Mouse (Mus musculus) heart, embryonic 16.5 days (tissue): ENCODE measurements around the gene Ubqln2. TPM values are rescaled to one million over a fixed set of nuclear protein-coding genes. Genes with fewer than 3 reads are reported as not detected.

ENCODE experiments used
- ATAC-seq: fragments of 200-750 bp; cut with Nextera tagmentation; replicated peaks from 2 replicates; pipeline ENCODE4 v1.8.0; 2017; ENCODE audit warnings: moderate number of reproducible peaks; ENCODE audit not compliant: insufficient read depth, low FRiP score; ENCODE audit errors: extremely low read depth
- H3K27ac ChIP-seq: fragments of 300-500 bp; sonication (generic); 2 replicates; pipeline ENCODE4 v1.5.1; 2014; ENCODE audit warnings: mild to moderate bottlenecking, low read length, control low read depth, moderate library complexity
- H3K27me3 ChIP-seq: fragments of 300-500 bp; sonication (generic); 2 replicates; pipeline ENCODE4 v1.6.1; 2014; ENCODE audit warnings: low read length, mixed read lengths; ENCODE audit not compliant: control insufficient read depth, insufficient read depth
- H3K36me3 ChIP-seq: fragments of 300-500 bp; sonication (generic); 2 replicates; pipeline ENCODE4 v1.6.1; 2014; ENCODE audit not compliant: control insufficient read depth, insufficient read depth
- H3K4me1 ChIP-seq: fragments of 300-500 bp; sonication (generic); 2 replicates; pipeline ENCODE4 v1.6.1; 2014; ENCODE audit warnings: low read length, mixed read lengths; ENCODE audit not compliant: control insufficient read depth, insufficient read depth
- H3K4me2 ChIP-seq: fragments of 300-500 bp; sonication (generic); 2 replicates; pipeline ENCODE4 v1.6.1; 2014; ENCODE audit warnings: low read depth, mild to moderate bottlenecking, control low read depth, low read length
- H3K4me3 ChIP-seq: fragments of 300-500 bp; sonication (generic); 2 replicates; pipeline ENCODE4 v1.5.1; 2014; ENCODE audit warnings: mild to moderate bottlenecking, control low read depth, low read length
- H3K9ac ChIP-seq: fragments of 300-500 bp; sonication (generic); 2 replicates; pipeline ENCODE4 v1.6.1; 2014; ENCODE audit warnings: low read length, control low read depth
- H3K9me3 ChIP-seq: fragments of 300-500 bp; sonication (generic); replicated peaks from 2 replicates; pipeline ENCODE4 v1.6.1; 2016; ENCODE audit warnings: low read length; ENCODE audit not compliant: control insufficient read depth
- WGBS: fragments of 180-500 bp; shearing (Covaris S2); extraction: QIAGEN DNeasy Blood & Tissue Kit; methylation state at CpG from one replicate; pipeline ENCODE4 v1.1.7; 2014; 5-methylcytosine and 5-hydroxymethylcytosine counted together
- polyA plus RNA-seq: library from polyadenylated mRNA; unstranded; fragments of >200 nt; fragmentation: Nextera tagmentation; extraction: Ambion mirVana; gene quantifications from 2 replicates; pipeline ENCODE4 v1.2.1, GENCODE M21; 2015

Ubqln2 gene
- polyA plus RNA-seq, 1 experiment from 2014 or later, result 8.7 TPM

DNA sequence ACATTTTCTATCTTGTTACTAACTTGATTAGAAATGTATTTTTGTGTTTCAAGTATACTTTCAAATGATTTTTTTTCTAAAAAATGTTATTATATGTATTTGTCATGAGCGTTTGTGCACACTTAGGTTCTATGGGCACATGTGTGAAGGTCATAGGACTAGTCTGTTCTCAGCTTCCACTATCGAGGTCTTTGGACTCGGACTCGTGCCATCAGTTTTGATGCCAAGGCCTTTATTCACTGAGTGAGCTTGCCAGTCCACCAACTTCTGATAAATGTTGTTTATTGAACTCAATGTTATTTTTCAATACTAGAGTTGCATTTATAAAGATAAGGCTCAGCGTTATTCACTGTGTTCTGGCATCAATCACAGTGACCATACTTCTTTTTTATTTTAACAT, 17.5 kb downstream of the Ubqln2 start:
- Histone ChIP-seq H3K36me3 (no peaks in the 10 kb centered on the region), H3K27ac (no peak overlapping the region), H3K27me3 (no peaks in the 10 kb centered on the region), H3K4me2 (no peak overlapping the region), H3K9me3 (no peaks in the 10 kb centered on the region), H3K4me3 (no peak overlapping the region), H3K4me1 (no peaks in the 10 kb centered on the region), H3K9ac (no peak overlapping the region)
- 76% methylated on average over 5 of the region's 5 CpGs for WGBS
- ATAC-seq, result no peak

DNA sequence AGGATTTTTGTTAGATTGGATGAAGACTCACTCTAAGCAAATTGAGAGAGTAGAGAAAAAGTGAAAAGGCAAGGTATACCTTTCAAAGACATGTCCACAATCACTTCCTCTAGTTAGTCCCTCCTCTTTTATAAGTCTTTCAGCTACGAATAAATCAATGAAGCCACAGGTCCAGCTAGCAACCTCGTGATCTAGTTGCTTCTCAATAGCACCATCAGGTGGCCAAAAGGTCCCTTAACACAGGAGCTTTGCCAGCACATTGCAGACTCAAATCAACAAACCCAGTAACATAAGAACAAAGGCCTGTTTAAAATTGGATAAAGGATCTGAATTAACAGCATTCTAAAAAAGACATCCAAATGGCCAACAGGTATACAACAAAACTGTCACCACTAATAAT, 30.4 kb downstream of the Ubqln2 start:
- 15% methylated on average over 2 of the region's 2 CpGs for WGBS
- no peak overlapping the region for H3K4me2 ChIP-seq
- H3K27ac ChIP-seq, result no peak overlapping the region
- H3K4me1 ChIP-seq, result no peaks in the 10 kb centered on the region
- H3K9me3 ChIP-seq, result no peaks in the 10 kb centered on the region
- ATAC-seq, result no peak
- no peaks in the 10 kb centered on the region for H3K36me3 ChIP-seq
- H3K4me3 ChIP-seq, result no peak overlapping the region
- no peaks in the 10 kb centered on the region for H3K27me3 ChIP-seq
- no peak overlapping the region for H3K9ac ChIP-seq

Other genes with a start within 250 kb of the Ubqln2 start
- not detected in 2 replicates for gene Cypt3, start 60.4 kb downstream of the Ubqln2 start, polyA plus RNA-seq
- gene Kctd12b, start 198.2 kb downstream of the Ubqln2 start, polyA plus RNA-seq, result 5.4 and 6.3 TPM in 2 replicates
- gene Nbdy, start 225.4 kb downstream of the Ubqln2 start, polyA plus RNA-seq, result 70.4 and 72.0 TPM in 2 replicates